ENCODE assay signal across 18 mouse cellular contexts in the genomic region with DNA sequence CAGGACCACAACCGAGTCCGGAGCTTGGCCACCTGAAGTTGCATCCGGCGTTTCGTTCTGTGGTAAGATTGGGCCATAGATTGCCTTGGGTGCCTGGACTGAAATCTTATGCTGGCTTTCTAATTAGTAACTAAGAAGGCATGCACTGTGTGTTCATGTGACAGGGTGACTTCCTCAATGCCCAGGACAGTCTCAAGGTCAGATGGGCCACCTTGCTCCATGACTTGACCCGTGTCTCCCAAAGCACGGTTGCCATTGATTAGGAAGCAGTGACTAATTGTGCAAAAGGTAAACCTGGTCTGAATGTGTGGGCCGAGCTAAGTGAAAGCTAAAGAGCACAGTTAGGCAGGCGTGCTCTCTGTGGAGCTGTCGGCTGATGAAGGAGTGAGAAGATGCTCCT.
DNase-seq lines count a peak whose midpoint lies in the region; ATAC-seq lines count a peak whose summit lies in the region.
"Had no signal": no experiment of that assay in that cellular context is flagged by ENCODE, and none has a peak within 500 bp of the region (broad histone marks: within the 10 kb centered on the region; RNA-seq: fewer than 3 reads in every experiment).

No protein-coding gene starts in this region.

- intact Hi-C loops in heart, postnatal 14 days (cut with DNase I), result loop anchor here (5.0 to 10.0 kb wide), 6 partner anchors 94 to 707 kb away; no protein-coding TSS in a partner anchor

- DNase-seq in heart, adult 11 months, result peak; percentile 55
- DNase-seq in heart, postnatal 14 days, result no peak
- peak; percentile 17 for DNase-seq in kidney, postnatal 14 days
- no peak for DNase-seq in kidney, adult 18-20 months
- peak; percentile 37 for DNase-seq in 416B (ENCODE audit: low read depth)
- DNase-seq in adrenal gland, adult 18-20 months (ENCODE audit: low spot score in 2 of 2), result no peak
- DNase-seq: adrenal gland, postnatal 25 days; cerebellum, adult 18-20 months; cerebellum, postnatal 10 days; gastrocnemius, postnatal 25 days; heart, adult 2 months; layer of hippocampus, postnatal 36 days; left cerebral cortex, postnatal 4 days; right cerebral cortex, postnatal 25 days; thymus, postnatal 36 days had no signal

- peak; percentile 37 for ATAC-seq in megakaryocyte, adult 5-6 weeks (ENCODE audit: poor library complexity, severe bottlenecking)
- ATAC-seq: CD4-positive, CD25-positive, alpha-beta regulatory T cell, adult 4 months; forebrain, embryonic 15.5 days had no signal

Comparison
In these comparisons a context has a peak if more than half of its experiments do, and no peak if none do; other contexts are left out.
1. DNase-seq: peak in heart, adult 11 months (single experiment), kidney, postnatal 14 days (single experiment) and 416B (single experiment); none in heart, postnatal 14 days (0 of 2), kidney, adult 18-20 months (single experiment) and adrenal gland, adult 18-20 months (0 of 2).